Mouse (Mus musculus) megakaryocyte, embryonic 14.5 days (primary cell): ENCODE results near the gene Nsun2.

Experiments used
- FLI1 ChIP-seq: IDR thresholded peaks from 2 replicates; pipeline ENCODE4 v1.6.1; 2012; ENCODE audit warnings: low read length, inconsistent platforms, mixed read lengths
- GATA1 ChIP-seq: IDR thresholded peaks from 3 replicates; pipeline ENCODE4 v1.6.1; 2012; ENCODE audit warnings: mixed read lengths, low read length, inconsistent platforms, borderline replicate concordance

DNA sequence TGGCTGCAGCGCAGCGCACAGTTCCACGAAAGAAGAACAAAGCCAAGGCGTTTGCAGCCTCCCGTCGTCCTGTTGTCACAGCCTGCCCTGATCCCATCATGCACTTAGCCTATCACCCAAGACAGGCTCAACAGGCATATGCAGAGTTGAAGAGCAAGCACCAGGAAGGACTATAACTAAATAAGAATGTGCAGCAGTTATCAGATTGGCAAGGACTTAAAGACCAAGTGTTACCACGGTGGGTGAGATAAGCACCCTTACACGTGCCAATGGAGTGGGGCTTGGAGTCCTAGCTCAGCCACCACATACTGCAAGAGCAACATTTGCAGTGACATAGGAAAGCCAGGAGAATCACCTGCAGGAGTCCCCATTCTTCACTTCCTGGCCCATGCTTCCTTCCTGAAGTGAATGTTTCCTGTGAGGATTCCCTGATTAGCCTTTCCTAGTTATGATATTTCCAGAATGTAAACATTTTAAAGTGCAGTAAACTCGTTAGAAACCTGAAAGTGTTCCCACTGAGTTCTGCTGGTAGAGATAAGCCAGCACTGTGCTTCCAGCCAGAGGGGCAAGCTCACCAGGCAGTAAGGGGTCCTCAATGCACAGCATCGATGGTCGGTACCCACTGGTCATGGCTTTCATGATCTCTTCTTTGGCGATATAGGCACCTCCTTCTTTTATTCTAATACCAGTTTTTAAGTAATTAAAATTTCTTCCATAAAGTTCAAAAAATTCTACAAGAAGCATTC is 27.0 kb upstream of the Nsun2 start:
- TF ChIP-seq GATA1 (no peak), FLI1 (no peak)
